Mouse (Mus musculus): ENCODE measurements around the gene St3gal2. TPM values are rescaled to one million over a fixed set of nuclear protein-coding genes. Genes with fewer than 3 reads are reported as not detected.

The St3gal2 gene
- 50.7 and 64.4 TPM in 2 replicates for polyA plus RNA-seq (2012; rRNA removed)

GRCm38 (mm10) chr8:110919341-110920031, at the start of gene St3gal2:
Gene St3gal2 (plus strand): TSS chr8:110919922.

GRCm38 (mm10) chr8:110901839-110902578, 17.7 kb upstream of the St3gal2 start, which contains the start of gene Fuk:
Gene Fuk (minus strand): TSS chr8:110902488.

DNA sequence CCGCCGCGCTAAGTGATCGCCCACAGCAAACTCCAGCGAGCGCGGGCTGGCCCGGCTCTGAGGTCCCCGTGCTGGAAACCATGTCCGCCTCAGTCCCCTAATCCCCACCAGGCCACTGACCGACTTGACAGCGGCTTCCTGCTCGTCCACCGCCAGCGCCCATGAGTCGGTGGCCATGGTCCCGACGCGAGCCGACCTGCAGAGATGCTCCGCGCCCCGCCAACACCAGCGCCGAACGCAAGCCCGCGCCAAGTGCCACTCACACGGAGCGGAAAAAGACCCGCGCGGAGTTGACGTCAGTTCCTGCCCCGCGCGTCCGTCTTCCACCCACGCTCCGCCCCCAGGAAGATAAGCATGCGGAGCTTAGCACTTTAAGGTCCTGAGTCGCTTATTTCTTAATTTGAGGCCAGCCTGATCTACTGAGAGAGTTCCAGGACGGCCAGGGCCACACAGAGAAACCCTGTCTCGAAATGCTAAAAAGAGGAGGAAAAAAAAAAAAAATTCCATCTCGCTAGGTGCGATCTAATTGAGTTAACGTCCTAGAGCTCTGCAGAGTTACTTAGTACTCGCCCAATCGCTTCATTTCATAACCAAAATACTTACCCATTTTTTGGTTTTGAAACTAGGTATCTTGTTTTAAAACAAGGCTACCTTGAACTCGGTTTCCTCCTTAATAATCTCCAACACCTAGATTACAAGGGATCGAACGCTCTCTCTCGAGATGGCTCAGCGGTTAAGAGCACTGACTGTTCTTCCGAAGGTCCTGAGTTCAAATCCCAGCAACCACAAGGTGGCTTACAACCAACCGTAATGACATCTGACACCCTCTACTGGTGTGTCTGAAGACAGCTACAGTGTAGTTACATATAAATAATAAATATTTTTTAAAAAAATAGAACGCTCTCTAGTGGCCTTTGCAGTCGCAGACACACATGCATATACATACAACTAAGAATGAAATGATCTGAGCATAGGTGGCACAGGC, 78.1 kb downstream of the St3gal2 start, which contains the start of gene Ddx19a:
TSS of gene Ddx19a (minus strand) at position 254 of the 985 bp plus-strand sequence.

Other genes starting within 250 kb of the St3gal2 start
- gene Mtss1l, start 198.4 kb upstream of the St3gal2 start, polyA plus RNA-seq (2012; rRNA removed): 136 and 164 TPM in 2 replicates
- 20.3 and 24.4 TPM in 2 replicates for gene Il34, start 114.0 kb upstream of the St3gal2 start, polyA plus RNA-seq (2012; rRNA removed)
- gene Cog4, start 73.3 kb upstream of the St3gal2 start, polyA plus RNA-seq (2012; rRNA removed): 25.0 and 29.7 TPM in 2 replicates
- 37.1 and 51.3 TPM in 2 replicates for gene Sf3b3, start 73.1 kb upstream of the St3gal2 start, polyA plus RNA-seq (2012; rRNA removed)
- 30.6 and 39.6 TPM in 2 replicates for gene Fuk, start 17.4 kb upstream of the St3gal2 start, polyA plus RNA-seq (2012; rRNA removed)
- gene Ddx19a, start 77.9 kb downstream of the St3gal2 start, polyA plus RNA-seq (2012; rRNA removed): 29.4 and 31.7 TPM in 2 replicates
- gene Ddx19b, start 111.8 kb downstream of the St3gal2 start, polyA plus RNA-seq (2012; rRNA removed): 2.4 and 2.9 TPM in 2 replicates
- gene Aars, start 113.2 kb downstream of the St3gal2 start, polyA plus RNA-seq (2012; rRNA removed): 34.2 and 40.2 TPM in 2 replicates
- 70.7 and 101 TPM in 2 replicates for gene Exosc6, start 136.4 kb downstream of the St3gal2 start, polyA plus RNA-seq (2012; rRNA removed)
- gene Clec18a, start 172.5 kb downstream of the St3gal2 start, polyA plus RNA-seq (2012; rRNA removed): 1.8 and 2.2 TPM in 2 replicates
- gene Pdpr, start 174.7 kb downstream of the St3gal2 start, polyA plus RNA-seq (2012; rRNA removed): 19.2 and 19.8 TPM in 2 replicates

Data from ovary, adult 2 months (tissue).